Mouse (Mus musculus): ENCODE results near the gene Pacrg. TPM values are rescaled to one million over a fixed set of nuclear protein-coding genes. Genes with fewer than 3 reads are reported as not detected.

Pacrg gene
- polyA plus RNA-seq, 1 experiment from 2014 or later: 1.2 TPM

GRCm38 (mm10) chr17:10597741-10598140 lies 242.4 kb downstream of the Pacrg start:
- H3K4me3 ChIP-seq (ENCODE audit: control insufficient read depth in 1 of 2, insufficient read depth in 1 of 2, low read depth in 1 of 2, low read length in 2 of 2): no peak overlapping the region
- H3K9ac ChIP-seq (ENCODE audit: low read length): no peak overlapping the region
- no peak overlapping the region for H3K4me2 ChIP-seq (ENCODE audit: low read length)
- H3K9me3 ChIP-seq (ENCODE audit: control insufficient read depth, low read length): no peaks in the 10 kb centered on the region
- no peaks in the 10 kb centered on the region for H3K4me1 ChIP-seq (ENCODE audit: control insufficient read depth in 2 of 2, insufficient read depth in 2 of 2, low read length in 2 of 2)
- no peak overlapping the region for H3K27ac ChIP-seq (replicated peaks in 1 of 2; ENCODE audit: control insufficient read depth in 1 of 2, insufficient read depth in 1 of 2, low read depth in 2 of 2, low read length in 2 of 2)
- H3K36me3 ChIP-seq (ENCODE audit: control insufficient read depth, insufficient read depth, low read length): no peaks in the 10 kb centered on the region
- no peaks in the 10 kb centered on the region for H3K27me3 ChIP-seq (ENCODE audit: control insufficient read depth, insufficient read depth, low read length)
- WGBS: 87% methylated on average over 4 of the region's 4 CpGs
- no peak for ATAC-seq (ENCODE audit: insufficient number of reproducible peaks, insufficient read depth, low FRiP score, low read depth)

GRCm38 (mm10) chr17:10589604-10590003 lies 250.5 kb downstream of the Pacrg start:
- Histone ChIP-seq H3K27me3 (ENCODE audit: control insufficient read depth, insufficient read depth, low read length) (no peaks in the 10 kb centered on the region), H3K4me3 (ENCODE audit: control insufficient read depth in 1 of 2, insufficient read depth in 1 of 2, low read depth in 1 of 2, low read length in 2 of 2) (no peak overlapping the region), H3K4me2 (ENCODE audit: low read length) (no peak overlapping the region), H3K27ac (replicated peaks in 1 of 2; ENCODE audit: control insufficient read depth in 1 of 2, insufficient read depth in 1 of 2, low read depth in 2 of 2, low read length in 2 of 2) (no peak overlapping the region), H3K9me3 (ENCODE audit: control insufficient read depth, low read length) (no peaks in the 10 kb centered on the region), H3K4me1 (ENCODE audit: control insufficient read depth in 2 of 2, insufficient read depth in 2 of 2, low read length in 2 of 2) (no peaks in the 10 kb centered on the region), H3K9ac (ENCODE audit: low read length) (no peak overlapping the region), H3K36me3 (ENCODE audit: control insufficient read depth, insufficient read depth, low read length) (no peaks in the 10 kb centered on the region)
- no peak for ATAC-seq (ENCODE audit: insufficient number of reproducible peaks, insufficient read depth, low FRiP score, low read depth)
- 71% methylated on average over 7 of the region's 7 CpGs for WGBS

GRCm38 (mm10) chr17:10588922-10589400 lies 251.2 kb downstream of the Pacrg start:
- Histone ChIP-seq H3K27ac (replicated peaks in 1 of 2; ENCODE audit: control insufficient read depth in 1 of 2, insufficient read depth in 1 of 2, low read depth in 2 of 2, low read length in 2 of 2) (no peak overlapping the region), H3K27me3 (ENCODE audit: control insufficient read depth, insufficient read depth, low read length) (no peaks in the 10 kb centered on the region), H3K4me2 (ENCODE audit: low read length) (no peak overlapping the region), H3K9ac (ENCODE audit: low read length) (no peak overlapping the region), H3K4me1 (ENCODE audit: control insufficient read depth in 2 of 2, insufficient read depth in 2 of 2, low read length in 2 of 2) (no peaks in the 10 kb centered on the region), H3K4me3 (ENCODE audit: control insufficient read depth in 1 of 2, insufficient read depth in 1 of 2, low read depth in 1 of 2, low read length in 2 of 2) (no peak overlapping the region), H3K9me3 (ENCODE audit: control insufficient read depth, low read length) (no peaks in the 10 kb centered on the region), H3K36me3 (ENCODE audit: control insufficient read depth, insufficient read depth, low read length) (no peaks in the 10 kb centered on the region)
- 85% methylated on average over 7 of the region's 7 CpGs for WGBS
- ATAC-seq (ENCODE audit: insufficient number of reproducible peaks, insufficient read depth, low FRiP score, low read depth): no peak

- Histone ChIP-seq H3K27me3 (ENCODE audit: control insufficient read depth, insufficient read depth, low read length) (no peaks in the 10 kb centered on the region), H3K27ac (replicated peaks in 1 of 2; ENCODE audit: control insufficient read depth in 1 of 2, insufficient read depth in 1 of 2, low read depth in 2 of 2, low read length in 2 of 2) (no peak overlapping the region), H3K4me3 (ENCODE audit: control insufficient read depth in 1 of 2, insufficient read depth in 1 of 2, low read depth in 1 of 2, low read length in 2 of 2) (no peak overlapping the region), H3K9me3 (ENCODE audit: control insufficient read depth, low read length) (no peaks in the 10 kb centered on the region), H3K4me1 (ENCODE audit: control insufficient read depth in 2 of 2, insufficient read depth in 2 of 2, low read length in 2 of 2) (peaks cover 0 to 3% of the 10 kb centered on the region in 2 experiments; a peak in 1 of 4 replicates), H3K9ac (ENCODE audit: low read length) (no peak overlapping the region), H3K4me2 (ENCODE audit: low read length) (no peak overlapping the region), H3K36me3 (ENCODE audit: control insufficient read depth, insufficient read depth, low read length) (no peaks in the 10 kb centered on the region)
- no peak for ATAC-seq (ENCODE audit: insufficient number of reproducible peaks, insufficient read depth, low FRiP score, low read depth)
- WGBS: 57% methylated on average over 3 of the region's 3 CpGs
Measured at GRCm38 (mm10) chr17:10583301-10583700, 256.8 kb downstream of the Pacrg start.

GRCm38 (mm10) chr17:10575306-10575705 lies 264.8 kb downstream of the Pacrg start:
- Histone ChIP-seq H3K4me3 (ENCODE audit: control insufficient read depth in 1 of 2, insufficient read depth in 1 of 2, low read depth in 1 of 2, low read length in 2 of 2) (no peak overlapping the region), H3K27ac (replicated peaks in 1 of 2; ENCODE audit: control insufficient read depth in 1 of 2, insufficient read depth in 1 of 2, low read depth in 2 of 2, low read length in 2 of 2) (no peak overlapping the region), H3K4me2 (ENCODE audit: low read length) (no peak overlapping the region), H3K9ac (ENCODE audit: low read length) (no peak overlapping the region), H3K9me3 (ENCODE audit: control insufficient read depth, low read length) (no peaks in the 10 kb centered on the region), H3K4me1 (ENCODE audit: control insufficient read depth in 2 of 2, insufficient read depth in 2 of 2, low read length in 2 of 2) (peaks cover 0 to 5% of the 10 kb centered on the region in 2 experiments; a peak in 2 of 4 replicates), H3K27me3 (ENCODE audit: control insufficient read depth, insufficient read depth, low read length) (no peaks in the 10 kb centered on the region), H3K36me3 (ENCODE audit: control insufficient read depth, insufficient read depth, low read length) (no peaks in the 10 kb centered on the region)
- WGBS: 85% methylated on average over 7 of the region's 7 CpGs
- ATAC-seq (ENCODE audit: insufficient number of reproducible peaks, insufficient read depth, low FRiP score, low read depth): no peak

GRCm38 (mm10) chr17:10572436-10572835 lies 267.7 kb downstream of the Pacrg start:
- H3K4me3 ChIP-seq (ENCODE audit: control insufficient read depth in 1 of 2, insufficient read depth in 1 of 2, low read depth in 1 of 2, low read length in 2 of 2): no peak overlapping the region
- ATAC-seq (ENCODE audit: insufficient number of reproducible peaks, insufficient read depth, low FRiP score, low read depth): no peak
- no peaks in the 10 kb centered on the region for H3K27me3 ChIP-seq (ENCODE audit: control insufficient read depth, insufficient read depth, low read length)
- no peak overlapping the region for H3K9ac ChIP-seq (ENCODE audit: low read length)
- no peaks in the 10 kb centered on the region for H3K36me3 ChIP-seq (ENCODE audit: control insufficient read depth, insufficient read depth, low read length)
- 83% methylated on average over 4 of the region's 4 CpGs for WGBS
- no peaks in the 10 kb centered on the region for H3K9me3 ChIP-seq (ENCODE audit: control insufficient read depth, low read length)
- peaks cover 0 to 2% of the 10 kb centered on the region in 2 experiments; a peak in 1 of 4 replicates for H3K4me1 ChIP-seq (ENCODE audit: control insufficient read depth in 2 of 2, insufficient read depth in 2 of 2, low read length in 2 of 2)
- no peak overlapping the region for H3K4me2 ChIP-seq (ENCODE audit: low read length)
- no peak overlapping the region for H3K27ac ChIP-seq (replicated peaks in 1 of 2; ENCODE audit: control insufficient read depth in 1 of 2, insufficient read depth in 1 of 2, low read depth in 2 of 2, low read length in 2 of 2)

GRCm38 (mm10) chr17:10569270-10569669 lies 270.8 kb downstream of the Pacrg start:
- H3K4me1 ChIP-seq (ENCODE audit: control insufficient read depth in 2 of 2, insufficient read depth in 2 of 2, low read length in 2 of 2): peaks cover 3 to 9% of the 10 kb centered on the region in 2 experiments; a peak in 2 of 4 replicates
- 88% methylated on average over 10 of the region's 10 CpGs for WGBS
- no peaks in the 10 kb centered on the region for H3K27me3 ChIP-seq (ENCODE audit: control insufficient read depth, insufficient read depth, low read length)
- H3K27ac ChIP-seq (replicated peaks in 1 of 2; ENCODE audit: control insufficient read depth in 1 of 2, insufficient read depth in 1 of 2, low read depth in 2 of 2, low read length in 2 of 2): no peak overlapping the region
- no peak for ATAC-seq (ENCODE audit: insufficient number of reproducible peaks, insufficient read depth, low FRiP score, low read depth)
- H3K36me3 ChIP-seq (ENCODE audit: control insufficient read depth, insufficient read depth, low read length): no peaks in the 10 kb centered on the region
- H3K4me2 ChIP-seq (ENCODE audit: low read length): no peak overlapping the region
- H3K9me3 ChIP-seq (ENCODE audit: control insufficient read depth, low read length): no peaks in the 10 kb centered on the region
- H3K9ac ChIP-seq (ENCODE audit: low read length): no peak overlapping the region
- no peak overlapping the region for H3K4me3 ChIP-seq (ENCODE audit: control insufficient read depth in 1 of 2, insufficient read depth in 1 of 2, low read depth in 1 of 2, low read length in 2 of 2)

GRCm38 (mm10) chr17:10567411-10567810 lies 272.7 kb downstream of the Pacrg start:
- 79% methylated on average over 3 of the region's 3 CpGs for WGBS
- Histone ChIP-seq H3K9me3 (ENCODE audit: control insufficient read depth, low read length) (no peaks in the 10 kb centered on the region), H3K9ac (ENCODE audit: low read length) (no peak overlapping the region), H3K4me3 (ENCODE audit: control insufficient read depth in 1 of 2, insufficient read depth in 1 of 2, low read depth in 1 of 2, low read length in 2 of 2) (no peak overlapping the region), H3K36me3 (ENCODE audit: control insufficient read depth, insufficient read depth, low read length) (no peaks in the 10 kb centered on the region), H3K27me3 (ENCODE audit: control insufficient read depth, insufficient read depth, low read length) (no peaks in the 10 kb centered on the region), H3K27ac (replicated peaks in 1 of 2; ENCODE audit: control insufficient read depth in 1 of 2, insufficient read depth in 1 of 2, low read depth in 2 of 2, low read length in 2 of 2) (no peak overlapping the region), H3K4me2 (ENCODE audit: low read length) (no peak overlapping the region), H3K4me1 (ENCODE audit: control insufficient read depth in 2 of 2, insufficient read depth in 2 of 2, low read length in 2 of 2) (peaks cover 2 to 9% of the 10 kb centered on the region in 2 experiments; a peak in 2 of 4 replicates)
- ATAC-seq (ENCODE audit: insufficient number of reproducible peaks, insufficient read depth, low FRiP score, low read depth): no peak

Data from heart, embryonic 14.5 days (tissue).